Mouse (Mus musculus): Measurements from ENCODE around the gene Ankrd12.

GRCm38 (mm10) chr17:66073971-66074370 is 2.9 kb downstream of the Ankrd12 start:
- TF ChIP-seq CTCF (IDR thresholded peaks at IDR 0.05; ENCODE audit: extremely low read depth, insufficient read depth, low read length) (no peak), POLR2A (IDR thresholded peaks at IDR 0.05; ENCODE audit: extremely low read depth, insufficient read depth, low read length) (no peak)

Measured in cortical plate, adult 2 months (tissue).